Mouse (Mus musculus): ENCODE data around the gene Pik3r1.

DNA sequence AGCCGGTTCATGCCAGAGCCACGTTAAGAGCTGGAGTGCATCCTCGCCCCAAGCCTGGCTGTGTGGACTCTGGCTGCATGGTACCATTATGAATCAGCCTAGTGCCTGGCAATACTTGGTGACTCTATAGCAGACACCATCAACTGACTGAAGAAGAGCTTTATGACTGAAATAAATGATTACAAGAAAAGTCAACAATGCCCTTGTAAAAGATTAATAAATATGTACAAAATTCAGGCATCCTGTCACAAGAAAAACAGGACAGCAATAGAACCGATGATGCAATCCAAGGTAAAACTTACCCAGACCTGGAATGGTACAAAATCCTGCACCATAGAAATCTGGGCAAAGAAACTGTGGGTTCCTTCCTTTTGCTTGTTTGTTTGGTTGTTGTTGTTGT lies 11.0 kb upstream of the Pik3r1 start:
- TF ChIP-seq CTCF (IDR thresholded peaks at IDR 0.05; ENCODE audit: low read depth) (no peak), EP300 (IDR thresholded peaks at IDR 0.05; ENCODE audit: low read depth) (no peak)

Data from heart, postnatal 0 days (tissue).